Mouse (Mus musculus) spleen, adult 12 weeks (tissue): Measurements from ENCODE around the gene Sez6l.

Experiments used
- DNase-seq: peaks from one replicate; pipeline ENCODE4 v3.0.0; 2022; ENCODE audit warnings: low spot score

Sez6l gene

GRCm38 (mm10) chr5:112584155-112584769, 7.3 kb upstream of the Sez6l start:
- no peak for DNase-seq

- no peak for DNase-seq
These were observed 6.3 kb upstream of the Sez6l start for GRCm38 (mm10) chr5:112583304-112583703.

- DNase-seq = no peak
These were observed 765 bp upstream of the Sez6l start for GRCm38 (mm10) chr5:112577750-112578149.

- no peak for DNase-seq
These were observed 508 bp downstream of the Sez6l start for GRCm38 (mm10) chr5:112576361-112576992.

- DNase-seq = no peak
These were observed 1.7 kb downstream of the Sez6l start for GRCm38 (mm10) chr5:112575151-112575915.

GRCm38 (mm10) chr5:112573916-112574315, 3.1 kb downstream of the Sez6l start:
- DNase-seq = no peak

GRCm38 (mm10) chr5:112572217-112572616, 4.8 kb downstream of the Sez6l start:
- DNase-seq = no peak

GRCm38 (mm10) chr5:112565489-112565888, 11.5 kb downstream of the Sez6l start:
- DNase-seq = no peak

- DNase-seq = no peak
These were observed 11.9 kb downstream of the Sez6l start for GRCm38 (mm10) chr5:112565083-112565482.

- DNase-seq = no peak
These were observed 16.0 kb downstream of the Sez6l start for GRCm38 (mm10) chr5:112560869-112561499.

GRCm38 (mm10) chr5:112560139-112560538, 16.8 kb downstream of the Sez6l start:
- no peak for DNase-seq

GRCm38 (mm10) chr5:112557396-112557795, 19.6 kb downstream of the Sez6l start:
- DNase-seq = no peak

- no peak for DNase-seq
These were observed 20.3 kb downstream of the Sez6l start for GRCm38 (mm10) chr5:112556640-112557039.

- no peak for DNase-seq
These were observed 22.5 kb downstream of the Sez6l start for GRCm38 (mm10) chr5:112554508-112554907.

- DNase-seq = no peak
These were observed 24.2 kb downstream of the Sez6l start for GRCm38 (mm10) chr5:112552786-112553185.

- DNase-seq = no peak
These were observed 24.8 kb downstream of the Sez6l start for GRCm38 (mm10) chr5:112551975-112552728.

- DNase-seq = no peak
These were observed 28.0 kb downstream of the Sez6l start for GRCm38 (mm10) chr5:112548846-112549620.

- DNase-seq = no peak
These were observed 30.2 kb downstream of the Sez6l start for GRCm38 (mm10) chr5:112546771-112547170.

- DNase-seq = no peak
These were observed 38.7 kb downstream of the Sez6l start for GRCm38 (mm10) chr5:112538295-112538694.

- DNase-seq = no peak
These were observed 41.1 kb downstream of the Sez6l start for GRCm38 (mm10) chr5:112535868-112536267.

GRCm38 (mm10) chr5:112534146-112534545, 42.8 kb downstream of the Sez6l start:
- DNase-seq = no peak
